Mouse (Mus musculus) heart, postnatal 14 days (tissue): ENCODE data around the gene Dab2. TPM values are rescaled to one million over a fixed set of nuclear protein-coding genes. Genes with fewer than 3 reads are reported as not detected.

Source experiments
- DNase-seq, 2 experiments: peaks; one replicate each; pipeline ENCODE4 v3.0.0; 2021 to 2022
- intact Hi-C: fragments of 180-260 bp; cut with DNase I; formaldehyde crosslinking; loops from one replicate; pipeline ENCODE4 v1.15.1; 2025
- total RNA-seq, 2 experiments: library from RNA; stranded (reverse); gene quantifications; 2 replicates each; pipeline ENCODE4 v1.2.3; 2021

Gene Dab2
- total RNA-seq, 2 experiments from 2014 or later, result 40.2 to 42.8 TPM

DNA sequence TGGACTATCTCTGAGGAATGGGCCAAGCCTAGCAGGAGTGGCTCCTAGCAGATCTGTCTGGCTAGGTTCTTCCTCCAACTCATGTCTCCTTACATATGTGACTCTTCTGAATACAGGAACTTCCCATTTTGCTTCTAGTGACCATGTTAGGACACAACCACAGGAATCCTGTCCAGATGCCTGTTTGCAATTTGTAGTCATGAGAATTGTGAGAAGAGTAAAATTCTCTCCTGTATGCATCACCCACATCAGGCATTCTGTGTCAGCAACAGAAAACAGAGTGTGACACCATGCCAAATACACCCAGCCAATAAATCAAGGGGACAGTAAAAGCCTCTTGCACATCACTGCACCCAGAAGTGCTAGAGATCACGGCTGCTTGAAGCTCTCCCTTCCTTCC, 146.6 kb downstream of the Dab2 start:
- intact Hi-C loops, result no loop called here
- DNase-seq, result no peak

DNA sequence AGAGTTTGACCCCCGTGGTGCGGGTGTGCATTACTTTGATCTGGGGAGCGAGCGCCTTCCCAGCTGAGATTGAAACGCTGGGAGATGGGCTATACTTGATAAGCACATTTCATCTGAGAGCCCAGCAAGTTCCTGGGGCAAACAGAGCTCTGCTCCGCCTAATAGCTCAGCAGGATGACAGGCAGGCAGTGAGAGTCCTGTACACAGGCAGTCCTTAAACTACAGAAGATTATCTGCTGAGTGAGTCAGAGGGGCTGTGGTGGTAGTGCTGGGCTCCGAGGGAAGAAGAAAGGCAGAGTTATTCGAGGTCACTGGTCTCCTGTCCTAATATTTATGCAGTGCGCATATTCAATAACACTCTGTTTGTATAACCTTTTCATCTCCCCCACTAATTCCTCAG, 149.3 kb downstream of the Dab2 start:
- intact Hi-C loops, result no loop called here

DNA sequence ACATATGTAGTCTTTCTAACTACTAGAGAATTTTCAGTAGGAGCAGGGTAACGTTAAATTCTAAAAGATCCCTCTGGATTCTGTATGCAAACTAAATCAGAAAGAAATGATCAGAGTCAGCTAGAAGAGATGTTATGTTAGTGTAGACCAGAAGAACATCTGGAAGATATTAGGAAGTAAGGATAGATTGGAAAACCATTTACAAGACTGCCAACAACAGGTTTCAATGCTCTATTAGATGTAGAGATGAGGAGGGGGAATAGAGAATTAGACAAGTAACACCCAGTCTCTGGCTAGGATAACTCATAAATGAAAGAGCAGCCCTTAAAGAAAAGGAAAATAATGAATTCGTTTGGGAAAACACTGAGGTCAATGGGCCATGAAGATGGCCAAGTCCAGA, 154.9 kb downstream of the Dab2 start:
- no peak for DNase-seq
- intact Hi-C loops, result no loop called here

More for the DNA sequence above, 149.3 kb downstream of the Dab2 start:
- DNase-seq, result no peak

DNA sequence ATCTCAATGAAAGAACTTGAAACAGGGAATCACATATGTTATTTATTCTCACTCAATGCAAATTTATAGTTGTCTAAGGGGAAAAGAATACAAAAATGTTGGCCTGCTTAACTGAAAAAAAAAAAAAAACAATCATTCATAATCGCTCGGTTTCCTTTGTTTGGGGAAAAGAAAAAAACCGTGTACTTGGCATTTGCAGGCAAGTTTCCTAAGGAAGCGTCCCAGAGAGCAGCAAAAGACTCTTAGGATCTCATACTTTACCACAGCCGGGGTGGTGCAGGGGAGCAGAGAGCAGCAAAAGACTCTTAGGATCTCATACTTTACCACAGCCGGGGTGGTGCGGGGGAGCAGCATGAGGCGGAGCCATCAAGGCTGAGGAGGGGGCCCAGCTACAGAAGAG, 161.8 kb downstream of the Dab2 start:
- intact Hi-C loops, result no loop called here
- no peak for DNase-seq

DNA sequence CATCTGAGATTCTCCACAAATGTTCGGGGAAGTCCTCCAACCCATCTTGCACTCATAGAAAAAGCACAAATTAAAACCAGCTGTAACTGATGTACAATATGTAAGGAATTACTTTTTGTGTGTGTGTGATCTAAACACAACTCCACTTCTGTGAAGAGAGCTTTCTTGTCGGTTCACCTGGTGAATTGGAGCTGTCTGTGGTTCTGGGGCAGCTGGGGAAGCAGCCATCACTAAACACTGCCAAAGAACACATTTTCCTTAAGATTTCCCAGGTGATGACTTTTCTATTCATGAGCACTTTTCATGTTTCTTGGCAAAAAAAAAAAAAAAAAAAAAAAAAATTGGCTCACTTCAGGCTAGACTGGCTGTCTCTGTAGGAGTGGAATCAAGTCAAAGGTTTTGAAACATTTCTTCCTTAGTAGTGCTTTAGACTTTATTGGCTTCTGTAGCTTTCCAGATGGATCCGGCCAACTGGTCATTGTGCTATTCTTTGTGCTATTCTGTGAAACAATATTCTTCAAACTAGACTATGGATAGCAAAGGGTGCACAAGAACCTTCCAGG, 163.9 kb downstream of the Dab2 start:
- no peak for DNase-seq
- intact Hi-C loops, result no loop called here

DNA sequence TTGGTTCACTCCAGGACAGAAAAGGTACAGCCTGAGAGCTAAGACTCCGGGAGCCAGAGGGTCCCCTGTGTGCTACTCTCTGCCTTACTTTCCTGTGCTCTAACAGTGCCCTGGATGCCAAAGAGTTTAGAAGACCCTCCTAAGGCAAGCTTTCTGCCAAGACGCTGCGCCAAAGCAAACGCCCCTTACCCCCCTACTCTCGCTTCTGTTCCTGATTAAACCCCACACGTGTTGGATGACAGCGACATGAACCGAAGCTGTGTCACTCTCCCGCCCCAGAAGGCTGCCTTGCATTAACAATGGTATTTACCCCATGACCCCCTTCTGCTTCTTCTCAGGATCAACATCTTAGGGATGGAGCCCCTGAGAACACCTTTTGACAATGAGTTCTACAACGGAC, 167.4 kb downstream of the Dab2 start:
- no peak for DNase-seq
- intact Hi-C loops, result no loop called here

DNA sequence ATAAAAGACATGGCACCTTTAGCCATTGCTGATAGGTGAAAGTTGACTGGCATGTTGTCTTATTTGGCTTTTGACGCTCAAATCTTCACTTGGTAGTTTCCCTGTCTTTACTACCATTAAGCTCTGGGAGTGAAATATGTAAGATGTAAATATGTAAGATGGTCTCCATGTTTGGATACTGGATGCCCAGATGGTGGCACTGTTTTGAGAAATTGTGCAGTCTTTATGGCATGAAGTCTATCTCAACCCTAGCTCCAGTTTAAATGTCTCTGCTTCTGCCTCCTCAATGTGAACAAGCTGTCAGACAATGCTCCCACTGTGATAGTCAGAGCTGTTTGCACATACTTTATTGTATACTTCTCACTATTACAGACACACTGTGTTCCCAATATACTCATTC, 169.3 kb downstream of the Dab2 start:
- DNase-seq, result no peak
- intact Hi-C loops, result no loop called here

DNA sequence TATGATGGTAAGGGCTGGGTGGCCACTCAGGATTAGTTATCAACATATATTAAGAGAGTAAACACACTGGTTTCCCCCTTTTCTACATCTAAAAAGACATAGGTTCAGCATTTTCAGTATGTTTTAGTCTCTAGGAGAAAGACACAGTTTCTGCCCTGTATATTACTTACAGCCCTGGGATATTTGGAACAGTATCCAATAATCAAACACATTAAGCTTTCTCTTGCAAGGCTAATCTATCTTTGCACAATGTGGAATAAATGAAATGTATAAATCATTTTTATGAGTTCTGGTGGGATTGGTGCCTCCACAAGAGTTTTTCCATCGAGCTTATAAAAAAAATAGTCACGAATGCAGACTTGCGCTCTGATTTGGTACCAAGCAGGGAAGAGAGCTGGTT, 169.8 kb downstream of the Dab2 start:
- DNase-seq, result no peak
- intact Hi-C loops, result no loop called here

DNA sequence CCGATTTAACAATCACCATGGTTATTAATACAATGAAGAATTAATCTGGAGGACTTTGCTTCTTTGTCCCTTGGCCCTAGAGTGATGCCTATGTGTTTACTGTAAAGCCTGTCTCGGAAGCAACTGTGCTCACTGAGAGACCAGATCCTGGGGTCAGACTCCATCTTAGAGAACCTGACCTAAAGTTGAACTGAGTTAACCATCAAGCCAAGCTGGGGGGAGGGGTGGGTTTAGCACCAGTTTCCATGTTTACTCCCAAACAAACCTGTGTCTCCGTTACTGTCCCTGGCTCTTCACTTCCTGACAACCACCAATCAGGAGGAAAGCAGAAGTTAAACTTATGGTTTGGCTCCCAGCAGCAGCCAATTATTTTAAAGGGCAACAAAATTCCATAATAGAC, 184.0 kb downstream of the Dab2 start:
- no peak for DNase-seq
- intact Hi-C loops, result no loop called here

Other genes with a start within 250 kb of the Dab2 start
- not detected for gene C9, start 145.5 kb downstream of the Dab2 start, total RNA-seq
- gene Fyb, start 223.1 kb downstream of the Dab2 start, total RNA-seq, result 10 to 100 TPM; 34.6 to 36.2 TPM